Mouse (Mus musculus) hindbrain, embryonic 11.5 days (tissue): ENCODE data around the gene Syngr1. TPM values are rescaled to one million over a fixed set of nuclear protein-coding genes. Genes with fewer than 3 reads are reported as not detected.

Experiments used
- ATAC-seq: fragments of 200-750 bp; cut with Nextera tagmentation; 2 replicates; pipeline ENCODE4 v1.8.0; 2017; ENCODE audit warnings: mild to moderate bottlenecking, moderate TSS enrichment, moderate library complexity; ENCODE audit not compliant: low FRiP score
- DNase-seq: peaks from one replicate; pipeline ENCODE4 v3.0.0-alpha.2; 2015; ENCODE audit warnings: low spot score
- H3K27ac ChIP-seq: fragments of 300-500 bp; sonication (generic); 2 replicates; pipeline ENCODE4 v1.5.1; 2014; ENCODE audit warnings: mild to moderate bottlenecking, low read depth, low read length
- H3K27me3 ChIP-seq: fragments of 300-500 bp; sonication (generic); 2 replicates; pipeline ENCODE4 v1.6.1; 2014; ENCODE audit warnings: mild to moderate bottlenecking, low read length, moderate library complexity, mixed read lengths; ENCODE audit not compliant: control insufficient read depth, insufficient read depth
- H3K36me3 ChIP-seq: fragments of 300-500 bp; sonication (generic); 2 replicates; pipeline ENCODE4 v1.6.1; 2014; ENCODE audit warnings: mild to moderate bottlenecking, low read length, moderate library complexity, mixed read lengths; ENCODE audit not compliant: control insufficient read depth, insufficient read depth
- H3K4me1 ChIP-seq: fragments of 300-500 bp; sonication (generic); replicated peaks from 2 replicates; pipeline ENCODE4 v1.6.1; 2014; ENCODE audit warnings: low read length, mixed read lengths; ENCODE audit not compliant: control insufficient read depth, insufficient read depth
- H3K4me2 ChIP-seq: fragments of 300-500 bp; sonication (generic); replicated peaks from 2 replicates; pipeline ENCODE4 v1.6.1; 2014; ENCODE audit warnings: mild to moderate bottlenecking, low read depth, low read length
- H3K4me3 ChIP-seq: fragments of 300-500 bp; sonication (generic); 2 replicates; pipeline ENCODE4 v1.5.1; 2014; ENCODE audit warnings: low read depth, low read length
- H3K9ac ChIP-seq: fragments of 300-500 bp; sonication (generic); 2 replicates; pipeline ENCODE4 v1.6.1; 2014; ENCODE audit warnings: low read depth, low read length
- H3K9me3 ChIP-seq: fragments of 300-500 bp; sonication (generic); 2 replicates; pipeline ENCODE4 v1.6.1; 2016; ENCODE audit warnings: low read length; ENCODE audit not compliant: control insufficient read depth
- WGBS: fragments of 180-500 bp; shearing (Covaris S2); extraction: QIAGEN DNeasy Blood & Tissue Kit; methylation state at CpG from one replicate; pipeline ENCODE4 v1.1.7; 2014; 5-methylcytosine and 5-hydroxymethylcytosine counted together
- polyA plus RNA-seq: library from polyadenylated mRNA; unstranded; fragments of >200 nt; fragmentation: Nextera tagmentation; extraction: Ambion mirVana; gene quantifications from 2 replicates; pipeline ENCODE4 v1.2.1, GENCODE M21; 2014

Gene Syngr1
- polyA plus RNA-seq, 1 experiment from 2014 or later: 7.3 TPM

DNA sequence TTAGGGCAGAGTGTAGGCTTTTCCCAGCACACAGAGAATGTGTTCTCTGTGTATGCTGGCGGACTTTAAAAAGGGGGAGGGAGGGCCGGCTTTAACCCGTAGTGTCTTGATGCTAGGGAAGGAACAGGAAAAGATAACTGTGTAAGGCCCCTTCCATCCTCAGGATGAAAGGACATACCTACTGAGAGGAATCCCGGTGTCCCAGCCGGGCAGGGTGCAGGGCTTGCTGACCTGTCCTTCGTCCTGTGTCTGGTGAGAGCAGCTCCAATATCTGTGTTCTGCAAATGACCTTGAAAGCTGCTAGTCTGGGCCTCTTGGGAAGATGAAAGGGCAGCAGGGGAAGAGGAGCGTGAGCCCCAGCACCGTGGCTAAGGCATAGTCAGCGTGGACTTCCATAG, 43.3 kb downstream of the Syngr1 start:
- Histone ChIP-seq H3K4me3 (peak overlapping the region; percentile 55), H3K9ac (peak overlapping the region; percentile 77), H3K27me3 (no peaks in the 10 kb centered on the region), H3K36me3 (no peaks in the 10 kb centered on the region), H3K27ac (peak overlapping the region; percentile 93), H3K4me1 (peaks cover 12% of the 10 kb centered on the region), H3K4me2 (peak overlapping the region; percentile 89), H3K9me3 (no peaks in the 10 kb centered on the region)
- peak; percentile 18 for DNase-seq
- no peak for ATAC-seq
- 53% methylated on average over 9 of the region's 9 CpGs for WGBS

DNA sequence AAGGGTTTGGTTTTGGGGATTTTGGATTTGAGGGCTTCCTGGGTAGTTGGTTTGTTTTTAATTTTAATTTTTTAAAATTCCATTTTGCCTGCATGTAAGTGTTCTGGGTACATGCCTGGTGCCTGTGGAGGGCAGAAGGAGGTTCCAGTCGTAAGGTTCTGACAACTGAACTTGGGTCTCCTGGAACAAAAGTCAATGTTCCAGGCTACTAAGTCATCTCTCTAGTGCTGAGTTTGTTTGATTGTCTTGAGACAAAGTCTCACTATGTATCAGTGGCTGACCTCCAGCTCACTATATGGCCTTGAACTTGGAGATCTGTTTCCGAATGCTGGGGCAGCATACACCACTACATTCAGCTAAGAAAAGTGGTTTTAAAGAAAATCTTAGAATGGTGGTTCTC, 44.4 kb downstream of the Syngr1 start:
- H3K4me1 ChIP-seq: peaks cover 12% of the 10 kb centered on the region
- no peaks in the 10 kb centered on the region for H3K9me3 ChIP-seq

DNA sequence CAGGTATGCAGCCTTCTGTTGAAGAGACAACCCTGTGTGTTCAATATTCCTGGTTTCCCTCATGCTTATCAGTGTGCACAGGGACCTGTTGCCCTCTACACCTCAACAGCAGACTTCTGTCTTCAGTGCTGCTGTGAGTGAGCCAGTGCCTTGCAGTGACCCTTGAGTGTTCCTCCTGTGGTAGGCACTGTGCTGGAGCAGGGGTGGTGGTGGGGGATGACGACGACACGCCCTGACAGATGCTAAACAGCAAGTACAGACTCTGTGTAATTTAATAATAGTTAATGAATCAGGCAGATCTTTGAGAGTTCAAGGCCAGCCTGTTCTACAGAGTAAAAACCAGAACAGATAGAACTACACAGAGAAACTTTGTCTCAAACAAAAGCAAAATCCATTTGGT, 45.5 kb downstream of the Syngr1 start:
- DNase-seq (no peak), ATAC-seq (no peak)
- H3K36me3 ChIP-seq: peaks cover 3% of the 10 kb centered on the region; the same call in 1 of the 2 replicates
- no peaks in the 10 kb centered on the region for H3K9me3 ChIP-seq
- H3K27ac ChIP-seq: no peak overlapping the region
- WGBS: 92% methylated on average over 3 of the region's 3 CpGs
- peaks cover 12% of the 10 kb centered on the region for H3K4me1 ChIP-seq
- no peak overlapping the region for H3K9ac ChIP-seq
- H3K4me3 ChIP-seq: no peak overlapping the region
- H3K4me2 ChIP-seq: no peak overlapping the region
- no peaks in the 10 kb centered on the region for H3K27me3 ChIP-seq

More for the DNA sequence above, 44.4 kb downstream of the Syngr1 start:
- H3K4me3 ChIP-seq: no peak overlapping the region
- no peaks in the 10 kb centered on the region for H3K27me3 ChIP-seq
- no peak overlapping the region for H3K9ac ChIP-seq
- ATAC-seq: no peak
- no peak overlapping the region for H3K4me2 ChIP-seq
- no peak for DNase-seq
- 91% methylated on average over 2 of the region's 2 CpGs for WGBS
- H3K36me3 ChIP-seq: no peaks in the 10 kb centered on the region
- no peak overlapping the region for H3K27ac ChIP-seq

DNA sequence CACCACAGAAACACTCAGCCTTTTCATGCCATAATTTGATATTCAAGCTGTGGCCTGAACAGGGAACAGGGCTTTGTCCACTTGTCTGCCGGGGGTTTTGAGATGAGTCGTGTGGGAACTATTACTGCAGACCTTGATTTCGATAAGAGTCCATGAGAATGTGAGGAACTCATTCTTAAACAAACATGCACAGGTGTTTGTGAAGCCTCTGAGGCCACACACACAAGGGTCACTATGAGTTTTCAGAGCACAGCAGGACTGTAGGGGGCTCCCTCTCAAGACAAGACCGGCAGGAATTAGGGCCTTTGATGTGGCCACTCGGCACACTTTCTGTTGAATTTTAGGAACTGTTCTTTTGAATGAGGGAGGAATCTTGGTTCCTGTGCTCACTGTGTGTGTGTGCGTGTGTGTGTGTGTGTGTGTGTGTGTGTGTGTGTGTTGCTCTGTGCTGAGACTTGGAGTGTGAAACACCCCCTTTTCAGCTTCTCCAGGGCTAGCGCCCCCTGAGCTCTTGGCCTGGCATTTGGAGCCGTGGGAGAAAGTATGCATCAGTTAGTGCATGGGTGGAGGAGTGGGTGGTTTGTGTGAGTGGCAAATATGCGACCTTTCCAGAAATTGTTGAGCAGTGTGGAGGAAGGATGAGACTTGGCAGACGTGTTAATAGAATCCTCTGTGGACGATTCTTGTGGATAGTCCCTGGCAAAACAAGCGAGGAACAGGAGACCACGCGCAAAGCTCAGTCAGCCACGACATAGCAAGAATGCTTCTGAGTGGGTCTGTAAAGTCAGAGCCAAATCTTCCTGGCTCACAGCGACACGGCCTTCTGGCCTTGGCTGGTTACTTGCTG, 47.0 kb downstream of the Syngr1 start:
- no peak overlapping the region for H3K4me3 ChIP-seq
- H3K4me1 ChIP-seq: peaks cover 10% of the 10 kb centered on the region
- no peak overlapping the region for H3K9ac ChIP-seq
- ATAC-seq (no peak), DNase-seq (no peak)
- peaks cover 3% of the 10 kb centered on the region; the same call in 1 of the 2 replicates for H3K36me3 ChIP-seq
- H3K9me3 ChIP-seq: no peaks in the 10 kb centered on the region
- H3K27me3 ChIP-seq: no peaks in the 10 kb centered on the region
- H3K4me2 ChIP-seq: no peak overlapping the region
- WGBS: 71% methylated on average over 17 of the region's 17 CpGs
- no peak overlapping the region for H3K27ac ChIP-seq

DNA sequence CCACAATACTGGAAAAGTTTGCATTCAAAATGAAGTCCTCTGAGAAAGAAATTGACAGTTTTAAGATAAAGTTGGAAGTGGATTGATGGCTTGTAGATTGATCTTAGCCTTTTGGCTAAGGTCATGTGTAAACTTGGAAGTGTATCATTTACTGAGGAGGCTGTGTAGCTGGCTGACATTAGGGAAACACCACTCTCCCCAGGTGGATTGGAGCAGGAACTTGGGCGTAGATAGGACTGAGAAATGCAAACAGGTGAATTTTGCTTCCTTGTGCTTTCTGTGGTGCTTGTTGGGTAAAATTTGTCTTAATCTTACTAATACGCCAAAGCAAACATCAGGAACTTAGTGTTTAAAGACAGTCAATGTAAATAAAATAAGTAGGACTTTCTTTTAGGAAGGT, 49.2 kb downstream of the Syngr1 start:
- WGBS: 96% methylated on average over 2 of the region's 2 CpGs
- no peak for ATAC-seq
- peaks cover 3% of the 10 kb centered on the region; the same call in 1 of the 2 replicates for H3K36me3 ChIP-seq
- H3K27ac ChIP-seq: no peak overlapping the region
- H3K4me3 ChIP-seq: no peak overlapping the region
- 0 out of 2 replicates have a peak, but pooled peaks cover 2% of the 10 kb centered on the region for H3K4me1 ChIP-seq
- no peak overlapping the region for H3K9ac ChIP-seq
- no peaks in the 10 kb centered on the region for H3K9me3 ChIP-seq
- H3K4me2 ChIP-seq: no peak overlapping the region
- no peak for DNase-seq
- no peaks in the 10 kb centered on the region for H3K27me3 ChIP-seq

DNA sequence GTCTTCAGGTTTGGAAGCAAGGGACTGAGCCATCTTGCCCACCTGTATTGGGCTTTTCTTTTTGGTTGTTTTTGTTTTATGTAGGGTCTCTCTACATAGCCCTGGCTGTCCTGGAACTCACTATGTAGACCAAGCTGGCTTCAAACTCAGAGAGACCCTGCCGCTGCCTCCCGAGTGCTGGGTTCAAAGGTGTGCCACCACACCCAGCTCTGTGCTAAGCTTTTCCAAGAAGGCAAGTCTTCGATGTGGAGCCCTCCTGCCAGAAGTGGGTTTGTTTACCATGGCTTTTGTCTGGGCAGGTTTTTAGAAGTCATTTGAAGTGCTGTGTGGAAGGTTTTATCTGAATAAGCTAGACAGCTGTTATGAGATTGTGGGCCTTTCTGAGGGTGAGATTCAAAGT, 49.7 kb downstream of the Syngr1 start:
- Histone ChIP-seq H3K4me3 (no peak overlapping the region), H3K9me3 (no peaks in the 10 kb centered on the region), H3K9ac (no peak overlapping the region), H3K36me3 (peaks cover 3% of the 10 kb centered on the region; the same call in 1 of the 2 replicates), H3K27ac (no peak overlapping the region), H3K4me1 (0 out of 2 replicates have a peak, but pooled peaks cover 2% of the 10 kb centered on the region), H3K4me2 (no peak overlapping the region), H3K27me3 (no peaks in the 10 kb centered on the region)
- WGBS: 95% methylated on average over 3 of the region's 3 CpGs
- ATAC-seq (no peak), DNase-seq (no peak)

DNA sequence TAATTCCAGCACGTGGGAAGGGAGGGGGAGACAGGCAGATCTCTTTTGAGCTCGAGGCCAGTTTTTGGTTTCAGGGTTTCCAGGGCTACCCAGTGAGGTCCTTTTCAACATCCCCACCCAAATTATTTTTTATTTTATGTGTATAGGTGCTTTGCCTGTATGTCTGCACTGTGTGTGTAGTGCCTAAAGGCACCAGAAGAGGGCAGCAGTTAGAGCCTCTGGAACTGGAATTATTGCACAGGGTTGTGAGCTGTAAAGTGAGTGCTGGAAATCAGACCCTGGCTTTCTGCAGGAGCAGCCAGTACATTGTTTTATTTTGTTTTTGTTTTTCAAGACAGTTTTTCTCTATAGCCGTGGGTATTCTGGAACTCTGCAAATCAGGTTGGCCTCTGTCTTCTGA, 51.0 kb downstream of the Syngr1 start:
- H3K9me3 ChIP-seq: no peaks in the 10 kb centered on the region
- peaks cover 3% of the 10 kb centered on the region; the same call in 1 of the 2 replicates for H3K36me3 ChIP-seq
- H3K4me3 ChIP-seq: no peak overlapping the region
- DNase-seq: no peak
- H3K4me1 ChIP-seq: no peaks in the 10 kb centered on the region
- 94% methylated on average over 3 of the region's 3 CpGs for WGBS
- H3K9ac ChIP-seq: no peak overlapping the region
- no peaks in the 10 kb centered on the region for H3K27me3 ChIP-seq
- no peak overlapping the region for H3K4me2 ChIP-seq
- no peak for ATAC-seq
- no peak overlapping the region for H3K27ac ChIP-seq

- Histone ChIP-seq H3K36me3 (peaks cover 3% of the 10 kb centered on the region; the same call in 1 of the 2 replicates), H3K4me1 (no peaks in the 10 kb centered on the region), H3K27ac (no peak overlapping the region), H3K4me3 (no peak overlapping the region), H3K9me3 (no peaks in the 10 kb centered on the region), H3K9ac (no peak overlapping the region), H3K27me3 (no peaks in the 10 kb centered on the region), H3K4me2 (no peak overlapping the region)
- WGBS: 93% methylated on average over 6 of the region's 6 CpGs
- ATAC-seq (no peak), DNase-seq (no peak)
Observed at GRCm38 (mm10) chr15:80143760-80144159, 52.6 kb downstream of the Syngr1 start.

DNA sequence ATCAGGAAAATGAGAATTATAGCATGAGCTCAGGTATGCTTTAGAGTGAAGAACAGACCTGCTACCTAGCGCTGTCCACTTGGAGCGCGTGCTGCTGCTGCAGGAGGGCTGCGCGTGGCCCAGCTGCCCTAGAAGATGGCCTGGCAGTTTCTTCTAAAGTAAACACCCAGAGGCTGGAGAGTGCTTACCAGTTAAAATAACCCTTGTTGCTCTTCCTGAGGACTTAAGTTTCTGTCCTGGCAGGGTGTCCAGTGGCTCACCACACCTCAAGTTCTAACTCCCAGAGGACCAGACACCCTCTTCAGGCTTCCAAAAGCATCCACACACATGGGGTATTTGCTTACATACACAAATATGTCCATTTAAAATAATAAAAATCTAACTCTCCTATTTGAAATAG, 54.3 kb downstream of the Syngr1 start:
- peaks cover 3% of the 10 kb centered on the region; the same call in 1 of the 2 replicates for H3K36me3 ChIP-seq

More for the DNA sequence above, 54.3 kb downstream of the Syngr1 start:
- Histone ChIP-seq H3K9ac (no peak overlapping the region), H3K9me3 (no peaks in the 10 kb centered on the region), H3K4me1 (no peaks in the 10 kb centered on the region), H3K27me3 (no peaks in the 10 kb centered on the region), H3K27ac (no peak overlapping the region), H3K4me2 (no peak overlapping the region), H3K4me3 (no peak overlapping the region)
- WGBS: 92% methylated on average over 5 of the region's 5 CpGs
- ATAC-seq: no peak
- no peak for DNase-seq
